Mouse (Mus musculus) ES-Bruce4 (cell line): ENCODE measurements around the gene Gm10715.
"Not testable (repeated sequence)": the region's sequence is repeated elsewhere in the genome, so short reads cannot be mapped to it uniquely, and the experiment has no call there.

ENCODE experiments used
- CTCF ChIP-seq: IDR thresholded peaks from one replicate; pipeline ENCODE4 v1.8.1; 2011; ENCODE audit warnings: low read depth, low read length
- POLR2A ChIP-seq: IDR thresholded peaks from one replicate; pipeline ENCODE4 v1.8.1; 2011; ENCODE audit warnings: low read length; ENCODE audit not compliant: insufficient read depth

GRCm38 (mm10) chr9:3006636-3007035 is 30.0 kb upstream of the Gm10715 start:
- TF ChIP-seq CTCF, POLR2A: not testable (repeated sequence)
